ENCODE assay signal across 10 mouse cellular contexts in genomic region chr7:67087759-67088158, GRCm38 (mm10).
DNase-seq lines count a peak whose midpoint lies in the region; ATAC-seq and TF ChIP-seq lines count a peak whose summit lies in the region.
"Had no signal": no experiment of that assay in that cellular context is flagged by ENCODE, and none has a peak within 500 bp of the region (broad histone marks: within the 10 kb centered on the region; RNA-seq: fewer than 3 reads in every experiment).

No protein-coding gene starts in this region.

- H3K27ac ChIP-seq in hindbrain, embryonic 15.5 days (replicated peaks): no peak overlapping the region
- H3K27ac ChIP-seq in heart, adult 2 months: no peak overlapping the region
- H3K27ac ChIP-seq: kidney, postnatal 0 days had no signal

- no peaks in the 10 kb centered on the region for H3K4me1 ChIP-seq in hindbrain, embryonic 15.5 days (replicated peaks)
- H3K4me1 ChIP-seq in heart, adult 2 months (ENCODE audit: control insufficient read depth, insufficient read depth, low read length): no peaks in the 10 kb centered on the region

- no peak for TF ChIP-seq EP300 in heart, adult 2 months (IDR thresholded peaks at IDR 0.05; ENCODE audit: insufficient read depth, low read depth, low read length)

- no peaks in the 10 kb centered on the region for H3K9me3 ChIP-seq in hindbrain, embryonic 15.5 days

- H3K4me2 ChIP-seq in hindbrain, embryonic 15.5 days: no peak overlapping the region

- no peaks in the 10 kb centered on the region for H3K27me3 ChIP-seq in hindbrain, embryonic 15.5 days
- no peaks in the 10 kb centered on the region for H3K27me3 ChIP-seq in heart, adult 2 months (ENCODE audit: control insufficient read depth, insufficient read depth, low read length)

- TF ChIP-seq POLR2A in brain, embryonic 14.5 days (IDR thresholded peaks at IDR 0.05; ENCODE audit: borderline replicate concordance, extremely low read depth, insufficient read depth, insufficient read length, poor library complexity, severe bottlenecking): no peak
- no peak for TF ChIP-seq POLR2A in heart, adult 2 months (IDR thresholded peaks at IDR 0.05; ENCODE audit: insufficient read depth, low read depth, low read length)

- intact Hi-C loops in heart, adult 2 months (cut with DNase I): no loop called here

- H3K79me2 ChIP-seq in heart, adult 2 months (replicated peaks; ENCODE audit: control insufficient read depth, insufficient read depth, low read length): no peaks in the 10 kb centered on the region

- H3K36me3 ChIP-seq in hindbrain, embryonic 15.5 days: no peaks in the 10 kb centered on the region
- no peaks in the 10 kb centered on the region for H3K36me3 ChIP-seq in heart, adult 2 months (ENCODE audit: control insufficient read depth, insufficient read depth, low read length)

- TF ChIP-seq CTCF in brain, embryonic 14.5 days (IDR thresholded peaks at IDR 0.05; ENCODE audit: borderline replicate concordance, extremely low read depth, insufficient read depth, insufficient read length): no peak
- no peak for TF ChIP-seq CTCF in heart, adult 2 months (IDR thresholded peaks at IDR 0.05)

- peak; percentile 54; the same call in 1 of the 2 replicates for ATAC-seq in hindbrain, embryonic 15.5 days (ENCODE audit: low FRiP score, low read depth)

- H3K9ac ChIP-seq in hindbrain, embryonic 15.5 days: no peak overlapping the region
- H3K9ac ChIP-seq in heart, adult 2 months (ENCODE audit: low read depth, low read length): no peak overlapping the region

- DNase-seq in layer of hippocampus, adult 11-12 months (ENCODE audit: low spot score): peak; percentile 31
- DNase-seq in layer of hippocampus, postnatal 25 days (ENCODE audit: extremely low spot score in 1 of 2, low spot score in 1 of 2): no peak
- peak; percentile 88 for DNase-seq in brain, embryonic 14.5 days (ENCODE audit: low read depth)
- peak; percentile 85 to 91 for DNase-seq in cerebellum, postnatal 14 days
- no peak for DNase-seq in thymus, postnatal 36 days
- DNase-seq in heart, adult 18-20 months: no peak
- no peak for DNase-seq in heart, adult 2 months
- DNase-seq: heart, postnatal 10 days had no signal

- H3K4me3 ChIP-seq in hindbrain, embryonic 15.5 days: no peak overlapping the region
- H3K4me3 ChIP-seq in heart, adult 2 months: no peak overlapping the region

- WGBS in hindbrain, embryonic 15.5 days: 39% methylated on average over 6 of the region's 6 CpGs
- 84% methylated on average over 6 of the region's 6 CpGs for WGBS in heart, adult 2 months

Comparison
In these comparisons a context has a peak if more than half of its experiments do, and no peak if none do; other contexts are left out.
1. DNase-seq: peak in layer of hippocampus, adult 11-12 months (single experiment), brain, embryonic 14.5 days (single experiment) and cerebellum, postnatal 14 days (2 of 2); none in layer of hippocampus, postnatal 25 days (0 of 2), thymus, postnatal 36 days (0 of 2), heart, adult 18-20 months (0 of 2) and heart, adult 2 months (0 of 2).